Mouse (Mus musculus): ENCODE results near the gene Fam118a.

Fam118a gene

GRCm38 (mm10) chr15:85070561-85070960 lies 41.8 kb downstream of the Fam118a start:
- DNase-seq (ENCODE audit: low read depth, low spot score), result peak; percentile 56

DNA sequence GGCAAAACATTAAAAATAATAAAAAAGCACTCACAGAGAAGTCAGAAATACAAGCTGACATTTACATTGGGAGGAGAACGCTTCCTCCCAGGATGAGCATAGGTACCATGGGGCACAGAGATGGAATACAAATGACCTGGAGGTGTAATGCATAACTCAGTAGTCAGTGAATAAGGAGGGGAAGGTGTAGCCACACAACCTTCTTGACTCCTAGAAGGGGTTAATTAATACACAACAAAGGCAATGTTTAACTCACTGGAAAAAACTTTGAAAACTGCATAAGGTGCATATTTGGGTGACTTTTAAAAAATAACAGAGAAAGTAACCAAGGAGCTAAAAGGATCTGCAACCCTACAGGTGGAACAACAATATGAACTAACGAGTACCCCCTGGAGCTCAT lies 43.9 kb downstream of the Fam118a start:
- DNase-seq (ENCODE audit: low read depth, low spot score), result no peak

DNA sequence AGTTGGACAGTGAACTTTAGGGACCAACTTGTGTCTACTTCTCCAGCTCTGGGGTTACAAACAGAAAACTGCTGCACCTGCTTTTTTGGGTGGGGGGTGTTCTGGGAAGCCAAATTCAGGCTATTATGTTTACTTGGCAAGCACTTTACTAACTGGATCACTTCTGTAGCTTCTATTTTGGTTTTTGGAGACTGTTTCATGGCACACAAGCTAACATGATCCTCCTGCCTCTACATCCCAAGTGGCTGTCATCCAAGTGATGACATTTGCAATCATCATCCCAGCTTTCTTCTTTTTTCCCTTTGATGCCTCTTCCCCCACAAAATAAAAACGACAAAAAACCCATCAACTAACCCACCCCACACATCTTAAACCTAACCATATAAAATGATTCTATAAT lies 56.9 kb downstream of the Fam118a start:
- no peak for DNase-seq (ENCODE audit: low read depth, low spot score)
